Comparison of ENCODE assay signal across 12 mouse cellular contexts in genomic region chr7:46587466-46587865, GRCm38 (mm10). TPM values are rescaled to one million over a fixed set of nuclear protein-coding genes. Genes with fewer than 3 reads are reported as not detected.
DNase-seq lines count a peak whose midpoint lies in the region; ATAC-seq and TF ChIP-seq lines count a peak whose summit lies in the region.
"Had no signal": no experiment of that assay in that cellular context is flagged by ENCODE, and none has a peak within 500 bp of the region (broad histone marks: within the 10 kb centered on the region; RNA-seq: fewer than 3 reads in every experiment).

No protein-coding gene starts in this region.

- peak overlapping the region; percentile 56 for H3K4me2 ChIP-seq in heart, embryonic 13.5 days
- H3K4me2 ChIP-seq in midbrain, embryonic 12.5 days (replicated peaks), result no peak overlapping the region
- H3K4me2 ChIP-seq in kidney, embryonic 14.5 days (replicated peaks; ENCODE audit: low read depth, low read length), result no peak overlapping the region
- H3K4me2 ChIP-seq: embryonic facial prominence, embryonic 12.5 days; hindbrain, embryonic 15.5 days had no signal

- H3K27me3 ChIP-seq in heart, adult 2 months (ENCODE audit: control insufficient read depth, insufficient read depth, low read length), result no peaks in the 10 kb centered on the region
- no peaks in the 10 kb centered on the region for H3K27me3 ChIP-seq in heart, embryonic 13.5 days (replicated peaks)
- H3K27me3 ChIP-seq in midbrain, embryonic 12.5 days, result no peaks in the 10 kb centered on the region
- no peaks in the 10 kb centered on the region for H3K27me3 ChIP-seq in kidney, embryonic 14.5 days (ENCODE audit: control insufficient read depth, insufficient read depth, low read length)
- H3K27me3 ChIP-seq: embryonic facial prominence, embryonic 12.5 days; hindbrain, embryonic 15.5 days had no signal

- 37% methylated on average over 17 of the region's 17 CpGs for WGBS in heart, adult 2 months
- 31% methylated on average over 17 of the region's 17 CpGs for WGBS in heart, embryonic 13.5 days
- WGBS in midbrain, embryonic 12.5 days, result 65% methylated on average over 17 of the region's 17 CpGs
- WGBS in kidney, embryonic 14.5 days, result 62% methylated on average over 17 of the region's 17 CpGs

- H3K4me1 ChIP-seq in heart, adult 2 months (ENCODE audit: control insufficient read depth, insufficient read depth, low read length), result peaks cover 2% of the 10 kb centered on the region; the same call in 1 of the 2 replicates
- H3K4me1 ChIP-seq in heart, embryonic 13.5 days, result peaks cover 22% of the 10 kb centered on the region
- H3K4me1 ChIP-seq in midbrain, embryonic 12.5 days, result no peaks in the 10 kb centered on the region
- no peaks in the 10 kb centered on the region for H3K4me1 ChIP-seq in kidney, embryonic 14.5 days (ENCODE audit: control insufficient read depth, insufficient read depth, low read length)
- H3K4me1 ChIP-seq: embryonic facial prominence, embryonic 12.5 days had no signal

- TF ChIP-seq CTCF in heart, adult 2 months (IDR thresholded peaks at IDR 0.05), result no peak
- TF ChIP-seq CTCF in brain, embryonic 14.5 days (IDR thresholded peaks at IDR 0.05; ENCODE audit: borderline replicate concordance, extremely low read depth, insufficient read depth, insufficient read length), result no peak

- DNase-seq in heart, adult 2 months, result peak; percentile 25 to 35
- no peak for DNase-seq in heart, adult 11 months
- DNase-seq in brain, embryonic 14.5 days (ENCODE audit: low read depth), result peak; percentile 35
- no peak for DNase-seq in c-Kit-positive CD71-positive TER-119-positive erythroid progenitor cells, embryonic 14.5 days (ENCODE audit: low spot score)
- DNase-seq in gastrocnemius, postnatal 25 days, result no peak
- DNase-seq: layer of hippocampus, adult 9-11 months had no signal

- intact Hi-C loops in heart, adult 2 months (cut with DNase I), result no loop called here

- no peak for TF ChIP-seq EP300 in heart, adult 2 months (IDR thresholded peaks at IDR 0.05; ENCODE audit: insufficient read depth, low read depth, low read length)

- no peaks in the 10 kb centered on the region for H3K9me3 ChIP-seq in heart, embryonic 13.5 days
- no peaks in the 10 kb centered on the region for H3K9me3 ChIP-seq in midbrain, embryonic 12.5 days
- no peaks in the 10 kb centered on the region for H3K9me3 ChIP-seq in kidney, embryonic 14.5 days (ENCODE audit: control insufficient read depth, low read length)
- H3K9me3 ChIP-seq: embryonic facial prominence, embryonic 12.5 days; hindbrain, embryonic 15.5 days had no signal

- no peak overlapping the region for H3K4me3 ChIP-seq in heart, adult 2 months
- H3K4me3 ChIP-seq in heart, embryonic 13.5 days, result no peak overlapping the region
- no peak overlapping the region for H3K4me3 ChIP-seq in midbrain, embryonic 12.5 days
- no peak overlapping the region for H3K4me3 ChIP-seq in kidney, embryonic 14.5 days (ENCODE audit: low read length)
- H3K4me3 ChIP-seq: embryonic facial prominence, embryonic 12.5 days; hindbrain, embryonic 15.5 days had no signal

- no peak overlapping the region for H3K9ac ChIP-seq in heart, adult 2 months (ENCODE audit: low read depth, low read length)
- H3K9ac ChIP-seq in heart, embryonic 13.5 days, result peak overlapping the region; percentile 44; the same call in 1 of the 2 replicates
- H3K9ac ChIP-seq in midbrain, embryonic 12.5 days (replicated peaks), result no peak overlapping the region
- H3K9ac ChIP-seq in kidney, embryonic 14.5 days (ENCODE audit: low read depth, low read length), result no peak overlapping the region
- H3K9ac ChIP-seq: embryonic facial prominence, embryonic 12.5 days; hindbrain, embryonic 15.5 days had no signal

- H3K79me2 ChIP-seq in heart, adult 2 months (replicated peaks; ENCODE audit: control insufficient read depth, insufficient read depth, low read length), result no peaks in the 10 kb centered on the region

- TF ChIP-seq POLR2A in heart, adult 2 months (IDR thresholded peaks at IDR 0.05; ENCODE audit: insufficient read depth, low read depth, low read length), result no peak
- no peak for TF ChIP-seq POLR2A in brain, embryonic 14.5 days (IDR thresholded peaks at IDR 0.05; ENCODE audit: borderline replicate concordance, extremely low read depth, insufficient read depth, insufficient read length, poor library complexity, severe bottlenecking)

- ATAC-seq in heart, embryonic 13.5 days (ENCODE audit: extremely low read depth, insufficient number of reproducible peaks, low FRiP score, low TSS enrichment), result no peak
- no peak for ATAC-seq in midbrain, embryonic 12.5 days (ENCODE audit: low FRiP score, low read depth)
- no peak for ATAC-seq in kidney, embryonic 14.5 days (ENCODE audit: low FRiP score, low TSS enrichment)

- peak overlapping the region; percentile 70 for H3K27ac ChIP-seq in heart, adult 2 months
- peak overlapping the region; percentile 76 for H3K27ac ChIP-seq in heart, embryonic 13.5 days (replicated peaks)
- H3K27ac ChIP-seq in midbrain, embryonic 12.5 days (replicated peaks), result peak overlapping the region; percentile 25; the same call in 1 of the 2 replicates
- no peak overlapping the region for H3K27ac ChIP-seq in kidney, embryonic 14.5 days (ENCODE audit: low read depth, low read length)
- H3K27ac ChIP-seq: embryonic facial prominence, embryonic 12.5 days; hindbrain, embryonic 15.5 days; stomach, postnatal 0 days had no signal

- no peaks in the 10 kb centered on the region for H3K36me3 ChIP-seq in heart, adult 2 months (ENCODE audit: control insufficient read depth, insufficient read depth, low read length)
- H3K36me3 ChIP-seq in heart, embryonic 13.5 days, result no peaks in the 10 kb centered on the region
- no peaks in the 10 kb centered on the region; the same call in 1 of the 2 replicates for H3K36me3 ChIP-seq in midbrain, embryonic 12.5 days
- no peaks in the 10 kb centered on the region for H3K36me3 ChIP-seq in kidney, embryonic 14.5 days (ENCODE audit: control insufficient read depth, insufficient read depth, low read length)
- H3K36me3 ChIP-seq: embryonic facial prominence, embryonic 12.5 days had no signal

RNA-seq across cellular contexts. Expression of gene Sergef, which starts 52.1 kb away (rescaled TPM):
- 1 to 10 TPM; 2.9 to 5.1 TPM for total RNA-seq in heart, adult 2 months (2021)
- polyA plus RNA-seq in heart, adult 2 months (2012; rRNA removed), result 3.6 and 4.9 TPM in 2 replicates
- polyA plus RNA-seq in brain, embryonic 14.5 days (2012; rRNA removed), result 30.8 and 32.8 TPM in 2 replicates
- 11.9 and 12.2 TPM in 2 replicates for polyA plus RNA-seq in heart, embryonic 13.5 days (2015; fragmentation: Nextera tagmentation; extraction: Ambion mirVana)
- 17.3 and 18.5 TPM in 2 replicates for polyA plus RNA-seq in midbrain, embryonic 12.5 days (2016; fragmentation: Nextera tagmentation; extraction: Ambion mirVana)
- 1 to 10 TPM; 3.9 to 4.6 TPM for total RNA-seq in gastrocnemius, postnatal 25 days (2021)
- 10.9 and 15.7 TPM in 2 replicates for polyA plus RNA-seq in kidney, embryonic 14.5 days (2014; fragmentation: Nextera tagmentation; extraction: Ambion mirVana)

Comparison
In these comparisons a context has a peak if more than half of its experiments do, and no peak if none do; other contexts are left out.
1. DNase-seq: peak in heart, adult 2 months (2 of 2) and brain, embryonic 14.5 days (single experiment); none in heart, adult 11 months (single experiment), c-Kit-positive CD71-positive TER-119-positive erythroid progenitor cells, embryonic 14.5 days (single experiment) and gastrocnemius, postnatal 25 days (single experiment).